Mouse (Mus musculus): Measurements from ENCODE around the gene Numa1. TPM values are rescaled to one million over a fixed set of nuclear protein-coding genes. Genes with fewer than 3 reads are reported as not detected.
"Not testable (repeated sequence)": the region's sequence is repeated elsewhere in the genome, so short reads cannot be mapped to it uniquely, and the experiment has no call there.

Gene Numa1
- polyA plus RNA-seq, 1 experiment, result 89.0 TPM

DNA sequence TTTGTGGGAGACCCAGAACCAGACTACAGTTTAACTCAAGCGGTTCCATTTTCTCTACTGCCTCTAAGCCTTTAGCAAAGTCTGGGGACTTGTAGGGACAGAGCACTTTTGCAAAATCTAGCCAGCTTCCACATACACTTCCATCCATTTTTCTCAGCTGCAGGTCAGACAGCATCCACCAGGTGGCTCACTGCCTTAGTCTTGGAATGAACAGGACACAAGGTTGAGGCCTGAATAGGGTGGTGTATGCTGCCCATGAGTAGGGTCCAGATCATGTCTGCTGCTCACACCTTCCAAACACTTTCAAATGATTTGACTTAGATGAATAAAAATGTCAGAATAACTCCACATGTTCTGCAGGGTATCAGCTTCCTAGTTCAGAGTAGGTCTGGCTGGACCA lies 15.8 kb upstream of the Numa1 start:
- peak in 1 of 2 experiments; percentile 75 for DNase-seq
- Histone ChIP-seq H3K27ac (ENCODE audit: insufficient read depth, low read length) (no peak overlapping the region), H3K4me3 (replicated peaks; ENCODE audit: insufficient read depth, low read depth, low read length) (no peak overlapping the region), H3K4me1 (ENCODE audit: control insufficient read depth, insufficient read depth, low read length) (no peaks in the 10 kb centered on the region), H3K27me3 (ENCODE audit: control insufficient read depth, insufficient read depth, low read length) (no peaks in the 10 kb centered on the region)
- TF ChIP-seq CTCF (IDR thresholded peaks at IDR 0.05; ENCODE audit: borderline replicate concordance, insufficient read depth, low read depth, low read length) (peak; percentile 95), POLR2A (IDR thresholded peaks at IDR 0.05; ENCODE audit: borderline replicate concordance, insufficient read depth, low read length) (no peak)
- 27% methylated on average over 1 of the region's 1 CpGs for WGBS

DNA sequence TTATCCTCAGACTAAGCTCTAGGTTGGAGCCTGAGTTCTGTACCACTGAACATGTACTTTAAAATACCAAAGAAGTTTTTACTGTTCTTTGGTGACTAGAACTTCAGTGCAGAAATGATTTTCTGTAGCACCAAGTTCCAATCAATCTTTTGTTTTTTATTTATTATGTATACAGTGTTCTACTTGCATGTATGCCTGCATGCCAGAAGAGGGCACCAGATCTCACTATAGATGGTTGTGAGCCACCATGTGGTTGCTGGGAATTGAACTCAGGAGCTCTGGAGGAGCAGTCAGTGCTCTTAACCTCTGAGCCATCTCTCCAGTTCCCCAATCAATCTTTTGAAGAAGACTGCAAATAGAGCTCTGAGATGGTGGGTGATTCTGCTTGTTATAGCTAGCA lies 8.0 kb upstream of the Numa1 start:
- H3K4me1 ChIP-seq (ENCODE audit: control insufficient read depth, insufficient read depth, low read length); H3K27me3 ChIP-seq (ENCODE audit: control insufficient read depth, insufficient read depth, low read length); DNase-seq; H3K27ac ChIP-seq (ENCODE audit: insufficient read depth, low read length); H3K4me3 ChIP-seq (replicated peaks; ENCODE audit: insufficient read depth, low read depth, low read length): not testable (repeated sequence)

GRCm38 (mm10) chr7:101928093-101928492 lies 5.8 kb upstream of the Numa1 start:
- no peak for TF ChIP-seq POLR2A (IDR thresholded peaks at IDR 0.05; ENCODE audit: borderline replicate concordance, insufficient read depth, low read length)
- TF ChIP-seq CTCF (IDR thresholded peaks at IDR 0.05; ENCODE audit: borderline replicate concordance, insufficient read depth, low read depth, low read length), result no peak
- no peak overlapping the region for H3K4me3 ChIP-seq (replicated peaks; ENCODE audit: insufficient read depth, low read depth, low read length)
- no peaks in the 10 kb centered on the region for H3K4me1 ChIP-seq (ENCODE audit: control insufficient read depth, insufficient read depth, low read length)
- DNase-seq, result no peak
- no peak overlapping the region for H3K27ac ChIP-seq (ENCODE audit: insufficient read depth, low read length)
- no peaks in the 10 kb centered on the region for H3K27me3 ChIP-seq (ENCODE audit: control insufficient read depth, insufficient read depth, low read length)
- WGBS, result 80% methylated on average over 3 of the region's 3 CpGs

- WGBS, result 55% methylated on average over 1 of the region's 1 CpGs
- Histone ChIP-seq H3K27me3 (ENCODE audit: control insufficient read depth, insufficient read depth, low read length) (no peaks in the 10 kb centered on the region), H3K27ac (ENCODE audit: insufficient read depth, low read length) (no peak overlapping the region), H3K4me3 (replicated peaks; ENCODE audit: insufficient read depth, low read depth, low read length) (no peak overlapping the region), H3K4me1 (ENCODE audit: control insufficient read depth, insufficient read depth, low read length) (peaks cover 14% of the 10 kb centered on the region; the same call in 1 of the 2 replicates)
- no peak for DNase-seq
- TF ChIP-seq CTCF (IDR thresholded peaks at IDR 0.05; ENCODE audit: borderline replicate concordance, insufficient read depth, low read depth, low read length) (no peak), POLR2A (IDR thresholded peaks at IDR 0.05; ENCODE audit: borderline replicate concordance, insufficient read depth, low read length) (no peak)
Observed at GRCm38 (mm10) chr7:101932551-101932950, 1.4 kb upstream of the Numa1 start.

GRCm38 (mm10) chr7:101933300-101933699 lies 611 bp upstream of the Numa1 start:
- H3K27ac ChIP-seq (ENCODE audit: insufficient read depth, low read length), result no peak overlapping the region
- WGBS, result 4% methylated on average over 15 of the region's 15 CpGs
- peak overlapping the region; percentile 60 for H3K4me3 ChIP-seq (replicated peaks; ENCODE audit: insufficient read depth, low read depth, low read length)
- H3K27me3 ChIP-seq (ENCODE audit: control insufficient read depth, insufficient read depth, low read length), result no peaks in the 10 kb centered on the region
- TF ChIP-seq CTCF (IDR thresholded peaks at IDR 0.05; ENCODE audit: borderline replicate concordance, insufficient read depth, low read depth, low read length) (no peak), POLR2A (IDR thresholded peaks at IDR 0.05; ENCODE audit: borderline replicate concordance, insufficient read depth, low read length) (no peak)
- no peak for DNase-seq
- H3K4me1 ChIP-seq (ENCODE audit: control insufficient read depth, insufficient read depth, low read length), result peaks cover 14% of the 10 kb centered on the region; the same call in 1 of the 2 replicates

GRCm38 (mm10) chr7:101935957-101936356 lies 2.0 kb downstream of the Numa1 start:
- TF ChIP-seq CTCF (IDR thresholded peaks at IDR 0.05; ENCODE audit: borderline replicate concordance, insufficient read depth, low read depth, low read length) (no peak), POLR2A (IDR thresholded peaks at IDR 0.05; ENCODE audit: borderline replicate concordance, insufficient read depth, low read length) (no peak)
- Histone ChIP-seq H3K4me3 (replicated peaks; ENCODE audit: insufficient read depth, low read depth, low read length) (no peak overlapping the region), H3K27ac (ENCODE audit: insufficient read depth, low read length) (no peak overlapping the region; the same call in 1 of the 2 replicates), H3K27me3 (ENCODE audit: control insufficient read depth, insufficient read depth, low read length) (no peaks in the 10 kb centered on the region), H3K4me1 (ENCODE audit: control insufficient read depth, insufficient read depth, low read length) (peaks cover 18% of the 10 kb centered on the region; the same call in 1 of the 2 replicates)
- 87% methylated on average over 4 of the region's 4 CpGs for WGBS
- no peak for DNase-seq

GRCm38 (mm10) chr7:101936996-101937395 lies 3.1 kb downstream of the Numa1 start:
- 82% methylated on average over 4 of the region's 4 CpGs for WGBS
- peak; percentile 24 to 36 for DNase-seq
- peaks cover 22% of the 10 kb centered on the region; the same call in 1 of the 2 replicates for H3K4me1 ChIP-seq (ENCODE audit: control insufficient read depth, insufficient read depth, low read length)
- no peak overlapping the region for H3K4me3 ChIP-seq (replicated peaks; ENCODE audit: insufficient read depth, low read depth, low read length)
- peak overlapping the region; percentile 99 for H3K27ac ChIP-seq (ENCODE audit: insufficient read depth, low read length)
- TF ChIP-seq POLR2A (IDR thresholded peaks at IDR 0.05; ENCODE audit: borderline replicate concordance, insufficient read depth, low read length), result no peak
- no peak for TF ChIP-seq CTCF (IDR thresholded peaks at IDR 0.05; ENCODE audit: borderline replicate concordance, insufficient read depth, low read depth, low read length)
- no peaks in the 10 kb centered on the region for H3K27me3 ChIP-seq (ENCODE audit: control insufficient read depth, insufficient read depth, low read length)

- H3K4me3 ChIP-seq (replicated peaks; ENCODE audit: insufficient read depth, low read depth, low read length), result no peak overlapping the region
- TF ChIP-seq POLR2A (IDR thresholded peaks at IDR 0.05; ENCODE audit: borderline replicate concordance, insufficient read depth, low read length) (no peak), CTCF (IDR thresholded peaks at IDR 0.05; ENCODE audit: borderline replicate concordance, insufficient read depth, low read depth, low read length) (no peak)
- DNase-seq, result peak; percentile 88 to 97
- WGBS, result 7% methylated on average over 4 of the region's 4 CpGs
- H3K27me3 ChIP-seq (ENCODE audit: control insufficient read depth, insufficient read depth, low read length), result no peaks in the 10 kb centered on the region
- H3K27ac ChIP-seq (ENCODE audit: insufficient read depth, low read length), result peak overlapping the region; percentile 99
- peaks cover 22% of the 10 kb centered on the region; the same call in 1 of the 2 replicates for H3K4me1 ChIP-seq (ENCODE audit: control insufficient read depth, insufficient read depth, low read length)
Observed at GRCm38 (mm10) chr7:101937569-101937968, 3.7 kb downstream of the Numa1 start.
